Mouse (Mus musculus) urinary bladder, postnatal 4 days (tissue): ENCODE data around the gene Tgm3.

Source experiments
- DNase-seq, 2 experiments: peaks; one replicate each; pipeline ENCODE4 v3.0.0; 2021 to 2022; ENCODE audit warnings: low spot score in 2 of 2

Gene Tgm3

GRCm38 (mm10) chr2:130012026-130012425 is at the start of gene Tgm3:
Gene Tgm3 (plus strand): TSS chr2:130012349.
- no peak for DNase-seq

- DNase-seq = no peak
Observed at GRCm38 (mm10) chr2:129980608-129981007, 31.5 kb upstream of the Tgm3 start.

- no peak for DNase-seq
Observed at GRCm38 (mm10) chr2:129987527-129988045, 24.6 kb upstream of the Tgm3 start.

GRCm38 (mm10) chr2:129989646-129990045 is 22.5 kb upstream of the Tgm3 start:
- no peak for DNase-seq

GRCm38 (mm10) chr2:129994468-129994867 is 17.7 kb upstream of the Tgm3 start:
- DNase-seq = no peak

GRCm38 (mm10) chr2:129998476-129998875 is 13.7 kb upstream of the Tgm3 start:
- DNase-seq = no peak

- no peak for DNase-seq
Observed at GRCm38 (mm10) chr2:129999296-129999695, 12.9 kb upstream of the Tgm3 start.

GRCm38 (mm10) chr2:130000601-130001000 is 11.5 kb upstream of the Tgm3 start:
- no peak for DNase-seq

GRCm38 (mm10) chr2:130004046-130004445 is 8.1 kb upstream of the Tgm3 start:
- no peak for DNase-seq

GRCm38 (mm10) chr2:130009371-130009770 is 2.8 kb upstream of the Tgm3 start:
- DNase-seq = no peak

- DNase-seq = no peak
Observed at GRCm38 (mm10) chr2:130013646-130014045, 1.5 kb downstream of the Tgm3 start.

GRCm38 (mm10) chr2:130015196-130015595 is 3.0 kb downstream of the Tgm3 start:
- no peak for DNase-seq

GRCm38 (mm10) chr2:130018084-130018483 is 5.9 kb downstream of the Tgm3 start:
- no peak for DNase-seq

- DNase-seq = no peak
Observed at GRCm38 (mm10) chr2:130027890-130028289, 15.7 kb downstream of the Tgm3 start.

- DNase-seq = no peak
Observed at GRCm38 (mm10) chr2:130029826-130030225, 17.7 kb downstream of the Tgm3 start.

GRCm38 (mm10) chr2:130032661-130033060 is 20.5 kb downstream of the Tgm3 start:
- no peak for DNase-seq

GRCm38 (mm10) chr2:130036846-130037245 is 24.7 kb downstream of the Tgm3 start:
- DNase-seq = peak in 1 of 2 experiments; percentile 33

- DNase-seq = peak in 1 of 2 experiments; percentile 28
Observed at GRCm38 (mm10) chr2:130038971-130039370, 26.8 kb downstream of the Tgm3 start.

GRCm38 (mm10) chr2:130040190-130040886 is 28.2 kb downstream of the Tgm3 start:
- DNase-seq = peak in 1 of 2 experiments; percentile 53

- DNase-seq = peak in 1 of 2 experiments; percentile 46
Observed at GRCm38 (mm10) chr2:130043835-130044234, 31.7 kb downstream of the Tgm3 start.

- peak; percentile 14 to 53 for DNase-seq
Observed at GRCm38 (mm10) chr2:130047923-130048440, 35.8 kb downstream of the Tgm3 start.

- peak; percentile 15 to 36 for DNase-seq
Observed at GRCm38 (mm10) chr2:130048792-130049191, 36.6 kb downstream of the Tgm3 start.

- no peak for DNase-seq
Observed at GRCm38 (mm10) chr2:130058149-130058548, 46.0 kb downstream of the Tgm3 start.
